Mouse (Mus musculus): ENCODE results near the gene Tmem184b.

The Tmem184b gene

DNA sequence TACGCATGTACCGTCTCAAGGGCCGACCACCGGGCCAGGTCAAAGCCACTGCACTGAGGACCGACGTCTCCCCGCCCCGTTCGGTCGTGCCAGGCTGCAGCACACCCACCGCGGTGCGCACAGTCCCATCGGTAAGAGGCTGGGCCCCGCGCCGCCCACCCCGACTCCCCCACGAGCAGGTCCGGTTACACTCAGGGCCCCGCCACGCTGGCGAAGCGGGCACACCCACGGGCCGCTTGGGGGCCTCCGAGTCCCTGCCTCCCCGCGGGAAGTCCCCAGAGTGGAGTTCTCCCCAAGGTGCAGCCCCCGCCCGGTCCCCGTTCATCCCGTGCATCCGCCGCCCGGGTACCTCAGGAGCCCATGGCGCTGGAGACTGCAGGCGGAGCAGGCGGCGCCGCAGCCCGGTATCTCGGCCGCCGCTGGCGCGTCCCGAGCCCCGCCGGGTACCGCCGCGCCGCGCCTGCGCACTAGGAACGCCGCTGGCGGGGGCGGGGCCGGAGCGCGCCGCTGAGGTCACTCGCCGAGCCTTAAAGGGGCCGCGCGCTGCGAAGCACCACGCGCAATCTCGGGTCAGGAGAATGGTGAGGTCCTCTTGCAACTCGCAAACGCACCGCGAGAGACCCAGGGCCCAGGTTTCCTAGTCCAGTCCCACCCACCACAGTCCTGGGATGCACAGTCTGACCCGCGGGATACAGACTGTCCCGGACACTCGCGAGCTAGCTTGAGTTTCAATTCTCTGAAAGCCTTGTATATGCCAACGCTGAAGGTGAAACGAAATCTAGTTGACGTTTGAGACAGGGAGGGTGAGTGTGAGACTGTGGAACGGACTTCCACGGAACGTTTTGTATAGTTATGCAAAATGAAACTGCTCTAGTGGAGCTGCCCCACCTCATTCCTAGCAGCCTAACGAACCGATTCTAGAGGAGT, at the start of gene Tmem184b:
Tmem184b (minus strand) TSS at position 734 of the 927 bp plus-strand sequence.
- DNase-seq: peak; percentile 80

GRCm38 (mm10) chr15:79448041-79448440, 44.7 kb upstream of the Tmem184b start:
- DNase-seq: no peak

DNA sequence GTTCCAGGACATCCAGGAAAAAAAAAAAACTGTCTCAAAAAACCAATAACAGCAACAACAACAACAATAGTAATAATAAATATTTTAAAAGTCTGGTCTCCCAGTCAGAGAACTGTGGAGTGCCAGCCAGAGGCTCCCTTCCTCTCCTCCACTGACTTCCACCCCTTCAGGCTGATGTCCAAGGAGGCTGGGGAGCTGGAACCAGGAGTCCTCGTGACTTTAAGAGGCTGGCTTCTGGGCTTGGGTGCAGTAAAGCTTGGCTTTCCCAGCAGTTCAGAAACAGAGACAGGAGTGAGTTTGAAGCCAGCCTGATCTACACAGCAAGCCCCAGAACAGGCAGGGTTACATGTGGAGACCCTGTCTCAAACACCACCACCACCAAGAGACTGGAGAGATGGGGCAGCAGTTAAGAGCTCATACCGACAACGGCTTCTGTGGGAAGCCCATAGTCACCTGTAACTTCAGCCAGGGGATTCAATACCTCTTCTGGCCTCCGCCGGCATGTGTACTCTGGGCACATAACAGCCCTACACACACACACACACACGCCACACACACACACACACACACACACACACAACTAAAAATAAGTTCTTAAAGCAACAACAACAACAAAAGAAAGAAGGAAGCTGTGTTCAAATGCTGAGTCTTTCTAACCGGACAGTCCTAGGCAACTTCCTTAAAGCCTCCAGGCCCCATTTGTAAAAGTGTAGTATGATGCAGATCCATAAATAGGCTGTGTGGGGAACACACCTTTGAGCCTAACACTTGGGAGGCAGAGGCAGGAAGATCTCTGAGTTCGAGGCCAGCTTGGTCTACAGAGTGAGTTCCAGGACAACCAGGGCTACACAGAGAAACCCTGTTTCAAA, 42.7 kb upstream of the Tmem184b start:
- DNase-seq: no peak

DNA sequence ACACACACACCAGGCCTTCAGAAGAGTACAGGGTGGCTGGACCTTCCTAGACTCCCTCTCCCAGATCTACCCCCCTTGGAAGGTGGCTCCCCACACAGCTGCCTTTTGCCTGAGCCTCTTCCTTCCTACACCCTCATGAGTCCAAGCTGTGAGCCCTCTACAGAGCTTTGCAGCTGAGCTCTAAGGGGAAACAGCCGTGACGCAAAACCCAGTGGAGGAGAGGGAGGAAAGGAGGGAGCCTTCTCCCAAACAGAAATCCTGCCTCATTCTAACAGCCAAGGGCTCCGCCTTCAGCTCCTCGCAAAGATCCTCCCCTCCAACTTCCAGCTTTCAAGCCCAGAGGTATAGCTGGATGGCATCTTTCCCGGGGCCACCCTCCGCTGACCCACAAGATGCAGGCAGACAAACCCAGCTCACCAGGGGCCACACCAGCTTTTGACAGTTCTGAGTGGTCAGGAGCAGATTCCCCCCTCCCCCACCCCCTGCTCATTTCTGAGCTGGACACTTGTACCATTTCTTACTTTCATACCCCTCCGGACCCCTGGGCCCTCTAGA, 40.6 kb upstream of the Tmem184b start:
- no peak for DNase-seq

DNA sequence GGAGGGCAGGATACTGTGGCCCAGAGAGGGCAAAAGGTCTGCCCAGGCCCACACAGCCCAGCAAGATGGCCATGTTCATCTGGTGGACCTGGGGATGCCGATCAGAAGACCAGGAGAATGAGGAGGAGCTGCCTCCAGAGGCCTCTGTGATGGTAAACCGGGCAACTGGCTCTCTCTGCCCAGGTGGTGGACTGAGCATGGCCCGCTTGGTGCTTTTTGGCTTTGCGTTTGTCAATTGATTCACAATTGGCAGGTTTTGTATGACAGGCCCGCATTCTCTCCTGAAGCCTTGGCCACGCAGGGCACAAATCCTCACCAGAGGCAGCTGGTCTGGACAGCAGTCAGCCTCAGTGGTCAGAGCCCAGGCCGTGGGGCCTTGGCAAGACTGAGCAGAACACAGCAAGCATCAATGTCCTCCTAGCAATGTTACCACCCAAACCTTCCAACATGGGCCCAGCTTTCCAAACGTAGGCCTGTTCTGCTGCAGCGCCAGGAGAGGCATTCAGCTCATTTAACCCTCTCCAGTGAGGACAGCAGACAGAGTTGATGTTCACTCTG, 39.7 kb upstream of the Tmem184b start:
- DNase-seq: no peak

DNA sequence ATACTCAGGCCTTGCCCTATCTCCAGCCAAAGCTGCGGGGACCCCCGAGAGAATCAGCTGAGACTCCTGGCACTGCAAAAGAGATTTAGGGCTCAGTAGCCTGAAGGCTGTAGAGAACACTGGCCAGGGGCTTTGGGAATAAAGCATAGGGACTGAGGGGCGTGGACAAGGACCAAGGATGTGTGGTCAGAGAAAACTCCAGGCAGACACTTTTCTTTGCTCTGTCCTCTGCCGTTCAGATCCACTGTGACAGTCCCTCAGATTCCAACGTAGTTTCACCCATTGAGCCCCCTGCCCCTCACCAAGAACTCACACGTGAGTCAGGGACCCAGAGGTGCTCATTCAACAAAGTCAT, 38.9 kb upstream of the Tmem184b start:
- DNase-seq: no peak

- peak; percentile 64 for DNase-seq
Observed at GRCm38 (mm10) chr15:79441331-79442256, 38.2 kb upstream of the Tmem184b start.

DNA sequence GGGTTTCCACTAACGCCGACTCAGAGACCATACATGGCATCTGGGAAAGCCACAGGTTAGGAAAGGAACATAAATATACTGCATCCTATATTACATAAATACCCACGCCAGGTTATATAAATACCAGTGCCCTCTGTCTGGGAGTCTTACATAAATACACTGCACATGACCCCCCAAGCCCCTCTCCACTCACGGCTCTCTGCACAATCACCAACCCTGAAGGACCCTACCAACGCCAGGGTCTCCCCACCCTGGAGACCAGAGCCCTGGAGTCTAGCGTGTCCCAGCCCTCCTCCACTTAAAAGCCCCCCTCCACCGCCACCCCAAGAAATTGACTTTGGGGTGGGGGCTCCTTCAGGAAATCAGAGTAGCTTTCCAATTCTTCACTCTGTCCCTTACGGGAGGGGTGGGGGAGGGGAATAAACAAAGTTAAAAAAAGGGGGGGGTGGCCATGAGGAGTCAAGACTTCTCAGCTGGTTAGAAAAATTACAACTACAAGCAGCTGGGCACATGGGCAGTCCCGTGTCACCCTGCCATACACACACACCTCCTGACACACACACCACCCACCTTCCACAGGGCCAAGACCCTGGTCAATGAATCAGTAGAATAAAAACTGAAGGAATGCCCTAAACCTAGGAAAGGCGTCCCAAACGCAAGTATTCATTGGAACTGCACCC, 37.4 kb upstream of the Tmem184b start:
- DNase-seq: no peak

- DNase-seq: peak; percentile 62
Observed at GRCm38 (mm10) chr15:79440223-79440622, 36.9 kb upstream of the Tmem184b start.

DNA sequence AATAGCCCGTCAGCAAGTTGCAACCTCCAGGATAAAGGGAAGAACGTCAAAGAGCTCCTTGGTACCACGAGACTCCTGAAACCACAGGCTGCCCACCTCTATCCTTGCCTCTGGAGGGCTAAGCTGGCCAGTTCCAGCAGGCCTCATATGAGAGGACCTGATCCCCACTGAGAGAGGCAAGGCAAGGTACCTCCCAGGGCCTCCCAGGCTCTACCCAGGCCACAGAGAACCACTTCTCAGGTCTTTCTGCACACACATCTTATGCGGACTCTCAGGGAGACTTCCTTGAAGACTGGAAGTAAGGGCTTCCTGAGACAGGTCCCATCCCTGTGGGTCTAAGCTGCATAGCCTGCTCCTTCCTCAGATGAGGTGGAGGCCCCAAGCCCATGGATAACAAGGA, 36.0 kb upstream of the Tmem184b start:
- DNase-seq: no peak

DNA sequence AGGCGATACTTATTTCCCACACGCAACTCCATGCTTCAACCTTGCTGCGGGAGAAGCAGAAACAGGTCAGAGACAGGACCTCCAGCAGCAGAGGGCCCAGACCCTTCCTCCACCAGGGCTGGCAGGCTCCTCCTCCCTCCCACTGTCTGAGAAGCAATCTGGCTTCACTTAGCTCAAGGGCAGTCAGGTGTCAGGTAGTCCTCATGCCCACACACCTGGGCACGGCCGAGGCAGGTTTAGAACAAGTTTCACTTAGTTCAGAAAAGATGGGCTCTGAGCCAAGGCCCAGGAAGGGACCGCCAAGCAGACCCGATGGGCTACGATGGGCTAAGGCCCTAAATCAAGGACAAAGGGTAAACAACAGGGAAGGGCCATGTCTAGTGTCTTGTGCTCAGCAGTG, 35.4 kb upstream of the Tmem184b start:
- DNase-seq: no peak

DNA sequence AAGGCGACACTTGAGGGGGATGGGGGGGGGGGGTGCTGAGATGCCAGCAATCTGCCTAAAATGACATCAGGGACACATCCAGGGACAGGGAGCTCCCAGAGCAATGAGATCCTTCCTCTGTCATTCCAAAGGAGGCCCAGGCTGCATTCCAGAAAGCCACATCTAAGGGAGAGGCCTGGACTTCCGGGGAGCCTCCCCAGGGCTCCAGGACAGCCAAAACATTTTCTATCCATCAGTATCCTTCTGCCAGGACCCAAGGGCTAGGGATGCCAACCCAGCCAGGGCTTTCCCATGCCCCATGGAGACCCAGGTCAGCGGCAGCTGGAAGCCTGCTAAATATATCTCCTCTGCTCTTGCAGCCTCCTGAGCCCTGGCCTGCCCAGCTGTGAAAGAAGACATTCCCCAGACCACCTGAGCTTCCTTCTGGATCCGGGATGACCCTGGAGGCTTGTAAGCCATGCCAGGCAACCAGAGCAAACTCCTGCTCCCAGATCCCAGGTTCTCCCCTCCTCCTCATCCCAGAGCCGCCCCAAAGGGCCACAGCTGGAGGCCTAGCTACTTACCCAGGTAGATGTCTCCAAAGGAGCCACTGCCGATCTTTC, 34.9 kb upstream of the Tmem184b start:
- no peak for DNase-seq

DNA sequence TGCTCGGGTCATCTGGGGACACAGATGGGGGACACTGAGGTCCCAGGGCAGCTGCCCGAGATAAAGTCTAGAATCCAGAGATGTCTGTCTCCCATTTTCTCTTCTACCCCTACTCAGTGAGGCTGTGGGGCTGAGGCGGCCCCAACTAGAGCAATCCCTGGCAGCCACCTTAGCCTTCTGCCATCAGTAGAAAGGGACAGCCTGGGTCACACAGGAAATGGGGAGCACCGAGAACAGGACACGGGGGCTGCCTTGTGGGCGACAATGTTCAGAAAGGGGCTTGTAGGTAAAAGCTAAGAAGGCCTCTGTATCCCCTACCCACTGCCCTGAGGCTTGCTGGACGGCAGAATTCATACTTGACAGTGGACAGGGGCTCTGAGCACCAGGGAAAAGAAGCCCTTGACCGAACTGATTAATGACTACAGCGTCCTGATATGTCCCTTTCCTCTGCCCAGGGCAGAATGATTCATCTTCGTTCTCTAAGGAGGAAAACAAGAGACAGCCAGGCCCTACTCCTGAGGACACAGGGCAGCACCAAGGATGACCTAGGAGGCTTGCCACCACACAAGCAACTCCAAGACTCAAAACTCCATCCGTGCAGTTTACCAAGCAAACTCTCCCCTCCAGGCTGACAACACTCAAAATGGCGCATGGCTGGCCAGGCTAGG, 34.3 kb upstream of the Tmem184b start:
- DNase-seq: no peak

GRCm38 (mm10) chr15:79436481-79436921, 33.1 kb upstream of the Tmem184b start:
- peak; percentile 48 for DNase-seq

DNA sequence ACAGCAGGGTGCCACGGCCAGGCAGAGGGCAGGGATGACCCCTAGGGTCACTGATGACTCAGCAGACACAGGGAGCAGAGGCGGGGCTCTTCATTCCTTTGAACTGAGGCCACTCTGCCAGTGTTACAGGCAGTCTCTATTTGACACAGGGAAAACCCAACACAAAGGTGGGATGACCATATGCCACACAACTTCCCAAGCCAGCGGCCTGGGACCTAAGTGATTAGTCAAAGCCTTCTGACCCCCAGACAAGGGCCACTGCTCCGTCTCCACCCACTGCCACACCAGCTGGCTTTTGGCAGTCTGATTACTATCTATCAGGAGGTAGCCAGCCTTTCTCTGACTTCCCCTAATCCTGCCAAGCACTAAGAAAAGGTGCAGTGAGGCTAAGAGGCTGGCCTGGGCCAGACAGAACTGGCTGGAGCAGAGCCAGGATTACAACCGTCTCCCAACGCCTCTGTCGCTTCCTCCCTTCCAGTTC, 31.9 kb upstream of the Tmem184b start:
- peak; percentile 58 for DNase-seq

- DNase-seq: no peak
Observed at GRCm38 (mm10) chr15:79432892-79433291, 29.5 kb upstream of the Tmem184b start.

GRCm38 (mm10) chr15:79432328-79432727, 29.0 kb upstream of the Tmem184b start:
- DNase-seq: no peak

GRCm38 (mm10) chr15:79431925-79432324, 28.6 kb upstream of the Tmem184b start:
- DNase-seq: no peak

DNA sequence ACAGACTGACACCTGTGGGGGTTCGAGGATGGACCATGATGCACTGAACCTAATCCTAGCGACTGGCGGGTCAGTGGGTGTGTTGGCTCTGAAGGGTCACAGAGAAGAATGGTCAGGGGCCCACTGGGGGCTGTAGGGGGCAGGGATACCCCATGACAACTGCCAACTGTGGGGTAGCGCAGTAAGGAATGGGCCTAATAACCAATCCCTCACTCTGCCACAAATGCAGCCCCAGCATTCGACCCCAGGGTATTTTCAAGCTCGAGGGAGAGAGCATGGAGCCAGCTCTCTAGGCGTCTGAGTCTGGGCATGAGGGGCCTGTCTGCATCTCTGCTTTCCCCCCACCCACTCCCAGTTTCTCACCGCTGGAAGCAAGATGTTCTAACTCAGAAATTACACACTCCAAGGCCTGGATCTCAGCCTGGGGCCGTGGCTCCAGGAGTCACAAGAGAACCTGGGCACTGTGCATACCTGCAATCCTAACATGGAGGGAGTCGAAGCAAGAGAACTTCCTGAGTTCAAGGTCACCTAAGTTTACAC, 27.2 kb upstream of the Tmem184b start:
- DNase-seq: no peak

- DNase-seq: no peak
Observed at GRCm38 (mm10) chr15:79429994-79430393, 26.6 kb upstream of the Tmem184b start.
